In genomic region chr11:117159946-117160307, GRCm38 (mm10) we compare ENCODE assay signal across 23 mouse cellular contexts. TPM values are rescaled to one million over a fixed set of nuclear protein-coding genes. Genes with fewer than 3 reads are reported as not detected.
DNase-seq lines count a peak whose midpoint lies in the region; ATAC-seq and TF ChIP-seq lines count a peak whose summit lies in the region.
"Had no signal": no experiment of that assay in that cellular context is flagged by ENCODE, and none has a peak within 500 bp of the region (broad histone marks: within the 10 kb centered on the region; RNA-seq: fewer than 3 reads in every experiment).

No protein-coding gene starts in this region.

- H3K9me3 ChIP-seq in heart, embryonic 16.5 days (replicated peaks; ENCODE audit: control insufficient read depth, low read length) = no peaks in the 10 kb centered on the region; the same call in 1 of the 2 replicates
- no peaks in the 10 kb centered on the region for H3K9me3 ChIP-seq in intestine, postnatal 0 days (ENCODE audit: control insufficient read depth)
- H3K9me3 ChIP-seq: liver, embryonic 12.5 days; midbrain, embryonic 10.5 days; neural tube, embryonic 13.5 days had no signal

- no peak for TF ChIP-seq EP300 in heart, adult 2 months (IDR thresholded peaks at IDR 0.05; ENCODE audit: insufficient read depth, low read depth, low read length)

- H3K36me3 ChIP-seq in heart, embryonic 16.5 days (ENCODE audit: control insufficient read depth, insufficient read depth) = peaks cover 30% of the 10 kb centered on the region
- H3K36me3 ChIP-seq in heart, adult 2 months (ENCODE audit: control insufficient read depth, insufficient read depth, low read length) = no peaks in the 10 kb centered on the region
- H3K36me3 ChIP-seq in intestine, postnatal 0 days (ENCODE audit: control insufficient read depth, insufficient read depth) = peaks cover 28% of the 10 kb centered on the region

- ATAC-seq in heart, embryonic 16.5 days (replicated peaks; ENCODE audit: extremely low read depth, insufficient read depth, low FRiP score) = peak; percentile 30; the same call in 1 of the 2 replicates
- no peak for ATAC-seq in intestine, postnatal 0 days
- ATAC-seq: hindbrain, postnatal 0 days; liver, embryonic 12.5 days; midbrain, embryonic 16.5 days had no signal

- no peak for TF ChIP-seq POLR2A in heart, adult 2 months (IDR thresholded peaks at IDR 0.05; ENCODE audit: insufficient read depth, low read depth, low read length)

- H3K9ac ChIP-seq in heart, embryonic 16.5 days (ENCODE audit: low read length) = no peak overlapping the region
- no peak overlapping the region for H3K9ac ChIP-seq in heart, adult 2 months (ENCODE audit: low read depth, low read length)
- no peak overlapping the region for H3K9ac ChIP-seq in intestine, postnatal 0 days (ENCODE audit: low read depth, low read length)
- H3K9ac ChIP-seq: limb, embryonic 12.5 days; liver, embryonic 12.5 days; neural tube, embryonic 13.5 days had no signal

- H3K4me2 ChIP-seq in heart, embryonic 16.5 days (ENCODE audit: low read depth, low read length) = no peak overlapping the region
- no peak overlapping the region for H3K4me2 ChIP-seq in intestine, postnatal 0 days (replicated peaks; ENCODE audit: low read depth)
- H3K4me2 ChIP-seq: limb, embryonic 12.5 days; liver, embryonic 12.5 days; neural tube, embryonic 13.5 days had no signal

- no peaks in the 10 kb centered on the region for H3K27me3 ChIP-seq in heart, embryonic 16.5 days (ENCODE audit: control insufficient read depth, insufficient read depth, low read length)
- no peaks in the 10 kb centered on the region for H3K27me3 ChIP-seq in heart, adult 2 months (ENCODE audit: control insufficient read depth, insufficient read depth, low read length)
- no peaks in the 10 kb centered on the region for H3K27me3 ChIP-seq in intestine, postnatal 0 days (replicated peaks; ENCODE audit: control insufficient read depth, insufficient read depth, low read length)
- H3K27me3 ChIP-seq: limb, embryonic 12.5 days; liver, embryonic 12.5 days; neural tube, embryonic 13.5 days had no signal

- H3K27ac ChIP-seq in heart, embryonic 16.5 days (ENCODE audit: low read length) = peak overlapping the region; percentile 41; the same call in 1 of the 2 replicates
- no peak overlapping the region for H3K27ac ChIP-seq in heart, adult 2 months
- no peak overlapping the region for H3K27ac ChIP-seq in intestine, postnatal 0 days (ENCODE audit: low read depth, low read length)
- H3K27ac ChIP-seq: forebrain, embryonic 10.5 days; hindbrain, postnatal 0 days; kidney, postnatal 0 days; limb, embryonic 12.5 days; liver, embryonic 12.5 days; midbrain, embryonic 10.5 days; neural tube, embryonic 13.5 days had no signal

- intact Hi-C loops in heart, adult 2 months (cut with DNase I) = loop anchor here (2.0 kb wide), 1 partner anchor 15 kb away; no protein-coding TSS in a partner anchor

- WGBS in heart, embryonic 16.5 days = 49% methylated on average over 5 of the region's 5 CpGs
- WGBS in heart, adult 2 months = 41% methylated on average over 5 of the region's 5 CpGs
- WGBS in intestine, postnatal 0 days = 81% methylated on average over 5 of the region's 5 CpGs

- no peak overlapping the region for H3K4me3 ChIP-seq in heart, embryonic 16.5 days (ENCODE audit: low read length)
- no peak overlapping the region for H3K4me3 ChIP-seq in heart, adult 2 months
- H3K4me3 ChIP-seq in intestine, postnatal 0 days (ENCODE audit: low read depth, low read length) = no peak overlapping the region
- H3K4me3 ChIP-seq: forebrain, embryonic 10.5 days; limb, embryonic 12.5 days; liver, embryonic 12.5 days; midbrain, embryonic 10.5 days; myocyte; neural tube, embryonic 13.5 days had no signal

- TF ChIP-seq CTCF in heart, adult 2 months (IDR thresholded peaks at IDR 0.05) = no peak
- TF ChIP-seq CTCF in intestine, postnatal 0 days (IDR thresholded peaks at IDR 0.05; ENCODE audit: low read depth) = no peak

- H3K79me2 ChIP-seq in heart, adult 2 months (replicated peaks; ENCODE audit: control insufficient read depth, insufficient read depth, low read length) = no peaks in the 10 kb centered on the region

- peak; percentile 72 for DNase-seq in gastrocnemius, adult 18-20 months (ENCODE audit: low spot score)
- DNase-seq in gastrocnemius, postnatal 25 days = no peak
- no peak for DNase-seq in heart, adult 2 months
- DNase-seq in 3T3-L1 (ENCODE audit: low read depth, low spot score) = peak; percentile 20
- peak; percentile 48 for DNase-seq in Muller cell, postnatal 12 days (ENCODE audit: inconsistent ontology term)
- DNase-seq in kidney, adult 18-20 months = no peak
- DNase-seq: adrenal gland, postnatal 25 days; kidney, adult 2 months; lung, adult 18-20 months; lung, postnatal 10 days; retina, postnatal 1 day; right cerebral cortex, postnatal 25 days had no signal

- H3K4me1 ChIP-seq in heart, embryonic 16.5 days (ENCODE audit: control insufficient read depth, insufficient read depth, low read length) = peaks cover 27% of the 10 kb centered on the region
- peaks cover 2% of the 10 kb centered on the region; the same call in 1 of the 2 replicates for H3K4me1 ChIP-seq in heart, adult 2 months (ENCODE audit: control insufficient read depth, insufficient read depth, low read length)
- H3K4me1 ChIP-seq in intestine, postnatal 0 days (replicated peaks; ENCODE audit: control insufficient read depth, insufficient read depth, low read length) = no peaks in the 10 kb centered on the region

RNA-seq across cellular contexts. Expression of gene Sept9, which starts 39.5 kb away (rescaled TPM):
- total RNA-seq in gastrocnemius, adult 18-20 months (2021) = 10 to 100 TPM in 1 of 2 experiments, 1 to 10 TPM in 1; 8.0 to 16.1 TPM
- total RNA-seq in gastrocnemius, postnatal 25 days (2021) = 10 to 100 TPM; 13.8 to 16.2 TPM
- polyA plus RNA-seq in heart, embryonic 16.5 days (2015; fragmentation: Nextera tagmentation; extraction: Ambion mirVana) = 64.3 and 71.0 TPM in 2 replicates
- total RNA-seq in heart, adult 2 months (2021) = 10 to 100 TPM; 28.2 to 31.9 TPM
- 15.9 and 17.4 TPM in 2 replicates for polyA plus RNA-seq in heart, adult 2 months (2012; rRNA removed)
- 74.5 and 81.5 TPM in 2 replicates for polyA plus RNA-seq in intestine, postnatal 0 days (2015; fragmentation: Nextera tagmentation; extraction: Ambion mirVana)

RNA-seq across cellular contexts. Expression of gene Sec14l1, which starts 45.0 kb away (rescaled TPM):
- 10 to 100 TPM; 52.1 to 53.3 TPM for total RNA-seq in gastrocnemius, adult 18-20 months (2021)
- 10 to 100 TPM; 40.7 to 45.1 TPM for total RNA-seq in gastrocnemius, postnatal 25 days (2021)
- 51.0 and 54.9 TPM in 2 replicates for polyA plus RNA-seq in heart, embryonic 16.5 days (2015; fragmentation: Nextera tagmentation; extraction: Ambion mirVana)
- total RNA-seq in heart, adult 2 months (2021) = 10 to 100 TPM; 65.4 to 89.5 TPM
- 71.5 and 83.9 TPM in 2 replicates for polyA plus RNA-seq in heart, adult 2 months (2012; rRNA removed)
- polyA plus RNA-seq in intestine, postnatal 0 days (2015; fragmentation: Nextera tagmentation; extraction: Ambion mirVana) = 22.8 and 23.9 TPM in 2 replicates

Comparison
In these comparisons a context has a peak if more than half of its experiments do, and no peak if none do; other contexts are left out.
1. DNase-seq: peak in gastrocnemius, adult 18-20 months (single experiment), 3T3-L1 (single experiment) and Muller cell, postnatal 12 days (single experiment); none in gastrocnemius, postnatal 25 days (single experiment), heart, adult 2 months (0 of 2) and kidney, adult 18-20 months (single experiment).